Mouse (Mus musculus): ENCODE results near the gene Nbl1.
A peak's percentile ranks its signal among the peaks of the same experiment; 100 is the strongest.

The Nbl1 gene

GRCm38 (mm10) chr4:139101546-139101945 lies 8.8 kb upstream of the Nbl1 start:
- no peak for DNase-seq (ENCODE audit: extremely low spot score, low read depth, low spot score)

DNA sequence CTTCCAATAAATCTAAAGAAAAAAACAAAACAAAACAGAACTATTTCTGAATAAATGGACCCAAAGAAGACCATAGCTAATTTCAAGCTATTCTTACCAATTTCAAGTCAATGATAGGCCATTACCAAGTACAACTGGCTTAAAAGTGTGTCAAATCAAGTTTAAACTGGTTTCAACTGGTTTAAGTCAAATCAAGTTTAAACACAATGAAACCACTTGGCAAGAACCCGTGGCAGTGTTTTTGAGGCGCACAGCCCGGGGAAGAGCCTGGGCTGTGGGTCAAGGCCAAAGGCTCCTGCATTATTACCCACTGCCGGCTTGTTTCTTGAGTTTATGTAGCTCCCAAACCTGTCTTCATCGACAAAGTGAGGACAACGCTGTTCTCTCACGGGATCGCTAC lies 7.5 kb upstream of the Nbl1 start:
- DNase-seq (ENCODE audit: extremely low spot score, low read depth, low spot score) = no peak

- DNase-seq (ENCODE audit: extremely low spot score, low read depth, low spot score) = no peak
Observed at GRCm38 (mm10) chr4:139096201-139096600, 3.4 kb upstream of the Nbl1 start.

- DNase-seq (ENCODE audit: extremely low spot score, low read depth, low spot score) = no peak
Observed at GRCm38 (mm10) chr4:139095406-139095805, 2.6 kb upstream of the Nbl1 start.

DNA sequence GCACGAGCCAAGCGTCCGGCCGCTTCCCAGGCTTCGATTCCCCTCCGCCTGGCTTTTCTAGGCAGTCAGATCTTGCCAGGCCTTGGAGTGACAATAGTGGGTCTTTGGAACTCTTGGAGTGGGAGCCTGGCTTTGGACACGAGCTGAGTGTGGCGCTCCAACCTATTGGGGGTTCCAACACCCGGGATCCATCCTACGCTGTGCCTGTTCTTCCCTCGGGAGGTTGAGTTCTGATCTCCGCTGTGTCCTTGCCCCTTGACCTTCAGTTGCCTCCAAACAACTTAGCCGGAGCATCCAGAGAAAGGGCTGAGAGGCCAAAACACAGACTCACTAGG lies 370 bp upstream of the Nbl1 start:
- DNase-seq (ENCODE audit: extremely low spot score, low read depth, low spot score) = no peak

DNA sequence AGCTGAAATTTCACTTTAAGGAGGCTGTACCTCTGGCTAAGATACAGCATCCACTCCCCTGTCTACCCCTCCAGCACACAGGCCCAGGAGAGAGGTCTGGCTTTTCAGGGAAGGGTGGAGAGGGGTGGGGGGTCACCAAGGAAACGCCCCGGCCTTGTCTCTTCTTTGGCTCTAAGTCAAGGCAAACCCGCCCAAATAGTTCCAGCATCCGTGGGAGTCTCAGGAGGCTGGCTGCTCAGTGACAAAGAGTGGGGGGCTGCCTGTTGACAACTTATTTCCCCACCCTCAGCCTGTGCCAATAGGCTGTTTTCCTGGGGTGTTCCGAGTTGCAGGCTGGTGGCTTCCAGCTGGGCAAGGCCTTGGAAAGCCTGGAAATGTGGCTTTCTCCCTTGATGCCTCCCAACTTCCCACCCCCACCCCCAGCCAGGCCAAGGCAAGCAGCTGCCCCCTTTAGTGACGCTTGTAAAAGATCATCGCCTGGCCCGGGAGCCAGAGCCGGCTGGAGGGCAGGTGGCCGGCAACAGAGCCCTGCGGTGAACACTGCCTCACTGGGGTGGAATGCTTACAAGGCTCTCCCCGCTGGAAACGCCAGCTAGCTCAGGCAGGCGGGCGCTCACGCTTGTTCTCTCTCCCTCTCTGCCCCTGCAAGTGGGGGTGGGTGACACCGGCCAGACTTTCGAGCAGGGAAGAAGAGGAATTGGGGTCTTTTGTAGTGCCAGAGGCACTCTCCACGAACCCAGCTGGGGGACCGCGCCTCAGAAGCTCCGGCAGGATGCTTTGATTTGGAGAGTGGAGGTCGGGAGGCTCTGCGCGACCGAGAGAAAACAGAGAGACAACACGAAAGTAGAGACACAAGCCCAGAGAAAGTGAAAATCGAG lies 1.1 kb downstream of the Nbl1 start:
- DNase-seq (ENCODE audit: extremely low spot score, low read depth, low spot score) = no peak

- DNase-seq (ENCODE audit: extremely low spot score, low read depth, low spot score) = no peak
Observed at GRCm38 (mm10) chr4:139091066-139091465, 1.7 kb downstream of the Nbl1 start.

DNA sequence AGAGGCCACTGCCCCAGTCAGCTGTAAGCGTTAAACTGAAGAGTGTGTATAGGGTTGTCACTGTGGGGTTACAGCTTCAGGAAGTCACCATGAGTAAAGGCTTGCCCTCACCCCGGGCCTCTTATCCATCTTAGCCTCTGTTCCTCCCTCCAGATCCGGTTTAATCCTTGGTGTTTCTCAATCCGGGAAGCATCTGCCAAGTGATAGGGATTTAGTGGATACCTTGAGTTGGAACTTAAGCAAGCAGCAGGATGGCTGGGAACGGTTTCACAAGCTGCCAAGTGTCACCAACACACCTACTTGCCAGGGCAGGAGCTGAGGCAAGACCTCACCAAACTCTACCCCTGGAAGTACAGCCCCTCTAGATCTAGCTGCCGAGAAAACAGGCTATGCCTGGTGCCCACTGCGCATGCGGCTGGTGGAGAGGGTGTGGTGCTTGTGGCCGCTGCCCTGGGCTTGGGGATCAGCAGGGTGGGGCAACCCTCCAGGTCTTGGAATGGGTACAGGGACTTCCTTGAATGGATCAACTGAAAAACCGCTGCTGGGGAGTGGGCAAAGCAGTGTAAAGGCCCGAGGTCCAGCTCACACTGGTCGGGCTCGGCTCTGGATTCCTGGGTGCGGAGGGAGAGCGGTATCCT lies 2.4 kb downstream of the Nbl1 start:
- no peak for DNase-seq (ENCODE audit: extremely low spot score, low read depth, low spot score)

GRCm38 (mm10) chr4:139088982-139089671 lies 3.7 kb downstream of the Nbl1 start:
- no peak for DNase-seq (ENCODE audit: extremely low spot score, low read depth, low spot score)

- DNase-seq (ENCODE audit: extremely low spot score, low read depth, low spot score) = no peak
Observed at GRCm38 (mm10) chr4:139086984-139087383, 5.8 kb downstream of the Nbl1 start.

GRCm38 (mm10) chr4:139086037-139086436 lies 6.8 kb downstream of the Nbl1 start:
- DNase-seq (ENCODE audit: extremely low spot score, low read depth, low spot score) = peak; percentile 92

GRCm38 (mm10) chr4:139085337-139085736 lies 7.5 kb downstream of the Nbl1 start:
- DNase-seq (ENCODE audit: extremely low spot score, low read depth, low spot score) = no peak

DNA sequence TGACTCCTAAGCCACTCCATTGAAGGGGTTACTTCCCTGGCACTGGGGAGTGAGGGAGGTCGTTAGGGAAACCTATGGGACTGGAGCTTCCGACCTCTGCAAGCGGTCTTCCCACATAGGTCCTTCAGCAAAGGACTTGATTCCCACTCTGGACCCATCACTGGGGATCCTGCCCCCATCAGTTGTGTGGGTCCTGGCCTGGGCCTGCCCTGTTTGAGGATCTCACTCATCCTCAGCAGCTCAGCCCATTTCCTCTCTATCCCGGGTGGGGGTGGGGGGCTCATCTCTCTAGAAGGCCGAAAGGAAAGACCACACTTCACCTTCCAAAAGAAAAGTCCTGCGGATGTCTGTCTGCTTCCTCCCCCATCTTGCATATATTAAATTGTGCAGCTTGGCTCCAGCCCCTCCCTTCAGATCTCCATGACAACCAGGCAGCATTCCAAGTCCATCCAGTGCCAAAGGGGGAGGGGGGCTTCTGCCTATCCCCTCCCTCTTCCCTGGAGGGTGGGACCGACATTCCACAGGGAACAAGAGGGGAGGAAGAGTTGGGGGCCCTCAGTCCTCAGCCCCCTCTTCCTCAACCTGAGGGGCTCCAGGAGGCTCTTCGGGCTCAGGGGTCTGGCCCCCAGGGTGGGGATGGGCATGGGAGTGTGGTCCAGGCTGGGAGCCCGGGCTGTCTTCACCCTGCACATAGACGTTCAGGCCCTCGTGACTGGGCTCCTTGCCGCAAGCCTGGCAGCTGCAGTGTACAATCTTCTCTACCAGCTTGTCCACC lies 9.8 kb downstream of the Nbl1 start:
- DNase-seq (ENCODE audit: extremely low spot score, low read depth, low spot score) = no peak

GRCm38 (mm10) chr4:139081270-139081931 lies 11.4 kb downstream of the Nbl1 start:
- DNase-seq (ENCODE audit: extremely low spot score, low read depth, low spot score) = no peak

DNA sequence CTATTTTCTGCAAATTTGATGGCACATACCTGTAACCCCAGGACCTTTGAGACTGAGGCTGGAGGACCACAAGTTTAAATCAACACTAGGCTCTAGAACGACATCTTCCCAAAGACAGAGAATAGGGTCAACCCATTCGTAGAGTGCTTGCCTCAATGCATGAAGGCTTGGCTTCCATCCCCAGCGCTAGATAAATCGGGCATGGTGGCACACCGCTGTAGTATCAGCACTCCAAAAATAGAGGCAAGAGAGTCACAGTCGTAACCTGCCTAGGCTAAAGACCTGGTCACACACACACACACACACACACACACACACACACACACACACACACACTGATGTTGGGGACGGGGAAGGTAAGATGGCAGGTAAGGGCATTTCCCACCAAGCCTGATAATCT lies 12.5 kb downstream of the Nbl1 start:
- DNase-seq (ENCODE audit: extremely low spot score, low read depth, low spot score) = no peak

- no peak for DNase-seq (ENCODE audit: extremely low spot score, low read depth, low spot score)
Observed at GRCm38 (mm10) chr4:139079439-139079838, 13.4 kb downstream of the Nbl1 start.

DNA sequence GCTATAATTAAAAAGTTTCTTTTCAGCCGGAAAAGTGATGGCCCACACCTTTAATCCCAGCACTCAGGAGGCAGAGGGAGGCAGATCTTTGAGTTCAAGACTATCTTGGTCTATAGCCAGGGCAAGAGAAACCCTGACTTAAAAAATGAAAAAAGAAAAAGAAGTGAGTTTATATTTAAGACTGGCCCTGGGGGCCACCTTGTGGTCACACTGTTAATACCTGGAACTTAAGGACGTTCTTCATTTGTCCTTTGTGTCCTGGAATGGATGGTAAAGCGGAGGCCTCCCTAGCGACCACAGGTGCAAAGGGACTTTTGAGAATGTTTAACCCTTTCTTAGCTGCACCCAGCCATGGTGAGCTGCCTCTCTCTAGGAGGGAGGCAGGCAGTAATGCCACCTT lies 14.1 kb downstream of the Nbl1 start:
- DNase-seq (ENCODE audit: extremely low spot score, low read depth, low spot score) = no peak

DNA sequence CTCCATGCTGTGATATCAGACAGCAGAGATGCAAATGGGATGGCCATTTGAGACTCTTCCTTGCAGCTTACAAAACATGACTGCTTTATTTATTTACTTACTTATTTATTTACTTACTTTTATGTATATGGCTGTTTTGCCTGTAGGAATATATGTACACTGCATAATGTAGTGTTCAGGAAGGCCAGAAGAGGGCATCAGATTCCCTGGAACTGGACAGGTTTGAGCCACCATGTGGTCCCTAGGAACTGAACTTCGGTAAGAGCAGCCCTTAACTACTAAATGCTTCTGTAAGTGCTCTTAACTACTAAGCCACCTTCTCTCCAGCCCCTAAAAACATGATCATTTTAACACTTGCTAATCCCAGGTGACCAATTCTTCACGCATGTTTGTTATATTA lies 14.5 kb downstream of the Nbl1 start:
- no peak for DNase-seq (ENCODE audit: extremely low spot score, low read depth, low spot score)

GRCm38 (mm10) chr4:139075915-139076314 lies 16.9 kb downstream of the Nbl1 start:
- DNase-seq (ENCODE audit: extremely low spot score, low read depth, low spot score) = no peak

- no peak for DNase-seq (ENCODE audit: extremely low spot score, low read depth, low spot score)
Observed at GRCm38 (mm10) chr4:139075041-139075711, 17.6 kb downstream of the Nbl1 start, which contains the start of gene Htr6. Gene Htr6 (minus strand): TSS chr4:139075570.
